Comparison of ENCODE assay signal across 8 mouse cellular contexts in genomic region chr7:72391323-72391722, GRCm38 (mm10).
A peak's percentile ranks its signal among the peaks of the same experiment; 100 is the strongest.
DNase-seq lines count a peak whose midpoint lies in the region; ATAC-seq and TF ChIP-seq lines count a peak whose summit lies in the region.

No protein-coding gene starts in this region.

- H3K4me3 ChIP-seq in gastrocnemius, adult 2 months = no peak overlapping the region
- H3K4me3 ChIP-seq in forebrain, embryonic 12.5 days (replicated peaks) = no peak overlapping the region
- H3K4me3 ChIP-seq in midbrain, embryonic 11.5 days (ENCODE audit: low read depth, low read length) = no peak overlapping the region

- no peaks in the 10 kb centered on the region for H3K4me1 ChIP-seq in forebrain, embryonic 12.5 days
- H3K4me1 ChIP-seq in midbrain, embryonic 11.5 days (ENCODE audit: control insufficient read depth, insufficient read depth, low read length) = no peaks in the 10 kb centered on the region

- no peaks in the 10 kb centered on the region for H3K27me3 ChIP-seq in forebrain, embryonic 12.5 days
- no peaks in the 10 kb centered on the region for H3K27me3 ChIP-seq in midbrain, embryonic 11.5 days (ENCODE audit: control insufficient read depth, insufficient read depth, low read length)

- intact Hi-C loops in gastrocnemius, adult 2 months (cut with DNase I) = no loop called here
- intact Hi-C loops in gastrocnemius, postnatal 14 days (cut with DNase I; ENCODE audit: low total_unique reads) = loop anchor here (10.0 kb wide), 1 partner anchor 1263 kb away; no protein-coding TSS in a partner anchor

- H3K9ac ChIP-seq in forebrain, embryonic 12.5 days = no peak overlapping the region
- H3K9ac ChIP-seq in midbrain, embryonic 11.5 days (ENCODE audit: low read length) = no peak overlapping the region

- H3K27ac ChIP-seq in gastrocnemius, adult 2 months = no peak overlapping the region
- H3K27ac ChIP-seq in forebrain, embryonic 12.5 days = no peak overlapping the region
- no peak overlapping the region for H3K27ac ChIP-seq in midbrain, embryonic 11.5 days (ENCODE audit: low read depth, low read length)

- TF ChIP-seq CTCF in gastrocnemius, adult 2 months (IDR thresholded peaks at IDR 0.05) = peak; percentile 65

- H3K36me3 ChIP-seq in forebrain, embryonic 12.5 days (replicated peaks) = no peaks in the 10 kb centered on the region
- H3K36me3 ChIP-seq in midbrain, embryonic 11.5 days (ENCODE audit: control insufficient read depth, insufficient read depth, low read length) = no peaks in the 10 kb centered on the region

- no peak for DNase-seq in gastrocnemius, adult 2 months
- DNase-seq in gastrocnemius, postnatal 14 days = no peak
- DNase-seq in right cerebral cortex, postnatal 10 days (ENCODE audit: low spot score in 2 of 2) = peak; percentile 26 to 29
- DNase-seq in right cerebral cortex, postnatal 25 days = no peak
- peak; percentile 90 for DNase-seq in midbrain, embryonic 11.5 days (ENCODE audit: low spot score, missing footprints)
- DNase-seq in layer of hippocampus, postnatal 25 days (ENCODE audit: extremely low spot score in 1 of 2, low spot score in 1 of 2) = no peak

- ATAC-seq in forebrain, embryonic 12.5 days (ENCODE audit: low FRiP score) = 0 out of 2 replicates have a peak, but pooled peaks have one; percentile 41
- ATAC-seq in midbrain, embryonic 11.5 days (ENCODE audit: low FRiP score) = 0 out of 2 replicates have a peak, but pooled peaks have one; percentile 63
- no peak for ATAC-seq in erythroid progenitor cell, adult 5-6 weeks (replicated peaks; ENCODE audit: low FRiP score, poor library complexity, severe bottlenecking)

- WGBS in forebrain, embryonic 12.5 days = 39% methylated on average over 7 of the region's 7 CpGs
- 35% methylated on average over 7 of the region's 7 CpGs for WGBS in midbrain, embryonic 11.5 days

- no peaks in the 10 kb centered on the region for H3K9me3 ChIP-seq in forebrain, embryonic 12.5 days
- no peaks in the 10 kb centered on the region for H3K9me3 ChIP-seq in midbrain, embryonic 11.5 days (ENCODE audit: control insufficient read depth, low read length)

- no peak overlapping the region for H3K4me2 ChIP-seq in forebrain, embryonic 12.5 days
- H3K4me2 ChIP-seq in midbrain, embryonic 11.5 days = no peak overlapping the region

Comparison
In these comparisons a context has a peak if more than half of its experiments do, and no peak if none do; other contexts are left out.
1. DNase-seq: peak in right cerebral cortex, postnatal 10 days (2 of 2) and midbrain, embryonic 11.5 days (single experiment); none in gastrocnemius, adult 2 months (single experiment), gastrocnemius, postnatal 14 days (single experiment), right cerebral cortex, postnatal 25 days (single experiment) and layer of hippocampus, postnatal 25 days (0 of 2).